Mouse (Mus musculus) megakaryocyte-erythroid progenitor cell, adult 5-6 weeks (primary cell): Measurements from ENCODE around the gene Actr3. TPM values are rescaled to one million over a fixed set of nuclear protein-coding genes. Genes with fewer than 3 reads are reported as not detected.

Experiments
- ATAC-seq: replicated peaks from 2 replicates; pipeline ENCODE4 v1.8.0; 2016; ENCODE audit warnings: mild to moderate bottlenecking, inconsistent platforms; ENCODE audit not compliant: severe bottlenecking, poor library complexity, low FRiP score, low TSS enrichment
- total RNA-seq, 2 experiments: library from RNA; stranded (forward) in 1 of 2; stranded (reverse) in 1 of 2; fragments of 200-1000, 215-1000 nt in 1 of 2; fragments of >200 nt in 1 of 2; fragmentation: Nextera tagmentation in 1 of 2; gene quantifications; 2 replicates each; pipeline ENCODE4 v1.2.3; 2014 to 2017

Gene Actr3
- total RNA-seq (2014; fragmentation: Nextera tagmentation) (137 and 149 TPM in 2 replicates), total RNA-seq (2017) (314 and 445 TPM in 2 replicates)

DNA sequence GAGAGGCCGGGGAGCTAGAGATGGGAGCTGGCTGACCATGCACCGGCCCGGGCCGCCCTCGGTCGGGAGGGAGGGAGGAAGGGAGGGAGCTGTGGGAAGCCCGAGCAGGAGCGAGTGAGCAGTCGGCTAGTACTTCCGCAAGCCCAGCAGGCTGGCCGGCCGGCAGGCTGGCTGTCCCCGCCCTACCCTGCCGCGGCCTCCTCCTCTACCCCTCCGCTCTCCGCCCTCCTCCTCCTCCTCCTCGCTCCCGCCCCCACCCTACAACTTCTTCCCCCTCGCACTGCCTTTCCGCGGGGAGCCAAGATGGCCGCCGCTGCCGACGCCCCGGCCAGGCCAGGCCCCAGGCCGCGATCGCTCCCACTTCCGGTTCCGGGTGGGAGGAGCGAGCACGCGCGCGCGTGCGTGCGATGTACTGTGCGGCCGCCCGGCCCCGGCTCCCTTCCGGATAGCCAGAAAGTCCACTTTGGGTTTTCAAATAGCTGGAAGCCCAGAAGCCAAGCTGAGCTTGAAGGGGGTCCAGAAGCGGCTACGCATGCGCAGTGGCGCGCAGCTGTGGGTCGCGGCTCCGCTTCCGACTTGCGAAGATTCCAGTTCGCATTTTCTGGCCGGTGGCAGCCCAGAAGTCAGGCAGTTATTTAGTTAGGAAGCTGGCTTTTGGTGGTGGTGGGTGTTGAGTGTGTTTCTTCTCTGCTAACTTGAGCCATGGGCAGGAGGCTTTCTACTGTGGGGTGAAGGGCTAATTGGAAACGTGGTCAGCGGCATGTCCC lies at the start of gene Actr3:
Actr3 (minus strand) TSS at position 359 of the 767 bp plus-strand sequence.
- peak; percentile 87 for ATAC-seq

DNA sequence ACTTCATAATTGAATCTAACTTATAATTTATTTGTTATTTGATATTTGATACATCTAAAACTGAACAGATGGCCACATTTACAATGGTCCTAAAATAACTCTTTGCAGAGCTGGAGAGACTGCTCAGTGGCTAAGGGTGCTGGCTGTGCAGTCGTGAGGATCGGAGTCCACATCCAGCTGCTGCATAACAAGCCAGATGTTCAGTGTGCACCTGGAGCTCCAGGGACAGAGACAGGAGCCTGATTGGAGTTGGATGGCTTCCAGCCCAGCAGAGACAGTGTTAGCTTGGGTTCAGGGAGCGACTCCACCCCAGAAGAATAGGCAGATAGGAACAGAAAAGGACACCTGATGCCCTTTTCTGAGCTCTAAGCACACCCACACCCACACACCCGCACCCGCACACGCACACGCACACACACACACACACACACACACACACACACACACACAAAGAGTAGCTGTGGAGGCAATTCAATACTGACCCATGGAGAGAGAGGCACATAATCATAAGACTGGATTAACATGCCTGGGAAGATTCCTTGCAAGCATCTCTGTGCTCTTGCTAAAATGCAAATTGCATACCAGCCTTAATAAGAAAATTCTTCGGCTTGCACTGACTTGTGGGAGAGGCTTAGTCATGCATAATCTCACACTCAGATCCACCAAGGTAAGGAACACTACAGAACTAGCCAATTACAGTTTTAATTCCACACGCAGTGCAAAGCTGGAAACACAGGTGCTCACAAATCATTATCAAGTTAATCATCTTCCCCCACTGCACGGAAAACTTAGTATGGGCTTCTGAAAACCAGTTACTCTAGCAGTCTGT lies 47.1 kb upstream of the Actr3 start:
- no peak for ATAC-seq

DNA sequence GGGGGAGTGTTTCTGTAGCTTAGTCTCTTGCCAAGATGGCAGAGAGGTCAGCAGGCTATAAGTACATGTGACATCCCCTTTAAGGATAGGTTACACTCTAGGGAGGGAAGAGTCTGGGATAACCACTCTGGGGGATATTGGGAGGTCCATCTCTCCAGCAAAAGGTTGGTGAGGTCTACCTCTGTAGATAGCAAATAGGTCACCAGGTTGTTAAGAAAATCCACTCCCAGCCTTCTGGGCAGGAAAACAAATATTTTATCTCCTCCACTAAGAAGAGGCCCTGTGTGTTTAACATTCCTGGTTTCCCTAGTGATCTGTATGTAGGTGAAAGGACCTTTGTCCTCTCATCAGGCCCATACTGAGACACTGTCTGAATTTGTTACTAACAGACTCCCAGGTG lies 46.3 kb upstream of the Actr3 start:
- ATAC-seq = no peak

DNA sequence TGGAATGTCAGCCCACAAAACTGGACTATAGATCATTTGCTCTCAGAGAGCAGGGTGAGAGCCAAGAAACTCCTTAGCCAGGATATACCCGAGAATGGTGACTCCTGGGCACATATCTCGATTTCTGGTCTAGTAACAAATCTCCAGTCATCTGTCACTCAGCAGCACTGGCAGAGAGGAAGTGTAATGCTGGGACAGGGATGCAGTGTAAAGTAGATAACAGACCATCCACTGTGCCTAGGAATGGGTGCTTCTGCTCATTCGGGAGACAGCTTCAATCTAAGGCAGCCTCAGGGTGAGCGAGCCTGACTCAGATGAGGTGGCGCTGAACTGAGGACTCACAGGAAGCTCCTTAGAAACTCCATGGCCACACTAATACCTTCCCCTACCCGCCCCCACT lies 43.1 kb upstream of the Actr3 start:
- no peak for ATAC-seq

DNA sequence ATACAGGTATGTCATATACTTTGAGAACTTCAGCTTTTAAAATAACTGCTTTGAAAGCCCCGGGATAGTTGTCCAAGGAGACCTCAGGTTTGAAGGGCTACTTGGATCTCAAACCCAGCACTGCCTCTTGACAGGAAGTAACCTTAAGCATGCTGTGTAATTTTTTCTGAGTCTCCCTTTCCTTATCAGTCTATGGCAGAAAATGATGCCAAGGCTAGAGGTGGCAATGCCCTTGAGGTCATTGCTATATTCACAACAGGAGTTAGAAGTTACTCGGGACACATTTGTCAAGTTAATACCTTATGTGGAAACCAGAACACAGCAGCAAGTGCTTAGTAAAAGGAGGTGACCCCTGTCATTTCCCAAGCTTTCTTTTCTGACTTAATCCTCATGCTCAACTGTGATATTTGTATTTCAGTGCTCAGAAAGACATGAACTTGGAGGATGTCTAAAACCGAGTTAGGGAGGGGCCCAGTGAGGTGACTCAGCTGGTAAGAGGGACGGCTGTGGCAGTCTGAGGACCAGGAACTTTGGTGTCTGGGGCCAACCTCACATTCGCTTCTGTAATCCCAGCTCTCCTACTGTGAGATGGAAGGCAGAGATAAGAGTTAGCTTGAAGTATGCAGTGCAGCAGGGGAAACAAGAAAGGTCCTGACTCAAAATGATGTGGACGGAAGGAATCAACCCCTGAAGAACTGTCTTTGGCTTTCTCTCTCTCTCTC lies 40.6 kb upstream of the Actr3 start:
- peak; percentile 81 for ATAC-seq

DNA sequence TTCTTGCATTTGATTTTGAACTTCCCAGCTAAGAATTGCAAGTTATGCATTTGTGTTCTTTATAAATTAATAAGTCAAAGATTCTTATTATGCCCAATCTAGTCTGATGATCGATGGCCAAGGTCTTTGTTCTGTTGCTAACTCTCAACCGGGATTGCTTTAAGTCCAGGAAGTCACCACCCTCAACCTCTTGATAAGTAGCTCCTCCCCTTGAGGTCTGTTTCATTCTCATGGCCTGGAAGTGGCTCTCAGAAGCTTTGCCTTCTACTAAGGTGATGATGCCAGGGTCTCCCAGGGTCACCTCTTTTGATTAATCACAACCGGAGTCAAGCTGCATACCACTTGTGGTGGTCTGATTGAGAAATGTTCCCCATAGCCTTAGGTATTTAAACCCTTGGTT lies 38.3 kb upstream of the Actr3 start:
- ATAC-seq = no peak

GRCm38 (mm10) chr1:125473126-125473666 lies 37.7 kb upstream of the Actr3 start:
- ATAC-seq = no peak

DNA sequence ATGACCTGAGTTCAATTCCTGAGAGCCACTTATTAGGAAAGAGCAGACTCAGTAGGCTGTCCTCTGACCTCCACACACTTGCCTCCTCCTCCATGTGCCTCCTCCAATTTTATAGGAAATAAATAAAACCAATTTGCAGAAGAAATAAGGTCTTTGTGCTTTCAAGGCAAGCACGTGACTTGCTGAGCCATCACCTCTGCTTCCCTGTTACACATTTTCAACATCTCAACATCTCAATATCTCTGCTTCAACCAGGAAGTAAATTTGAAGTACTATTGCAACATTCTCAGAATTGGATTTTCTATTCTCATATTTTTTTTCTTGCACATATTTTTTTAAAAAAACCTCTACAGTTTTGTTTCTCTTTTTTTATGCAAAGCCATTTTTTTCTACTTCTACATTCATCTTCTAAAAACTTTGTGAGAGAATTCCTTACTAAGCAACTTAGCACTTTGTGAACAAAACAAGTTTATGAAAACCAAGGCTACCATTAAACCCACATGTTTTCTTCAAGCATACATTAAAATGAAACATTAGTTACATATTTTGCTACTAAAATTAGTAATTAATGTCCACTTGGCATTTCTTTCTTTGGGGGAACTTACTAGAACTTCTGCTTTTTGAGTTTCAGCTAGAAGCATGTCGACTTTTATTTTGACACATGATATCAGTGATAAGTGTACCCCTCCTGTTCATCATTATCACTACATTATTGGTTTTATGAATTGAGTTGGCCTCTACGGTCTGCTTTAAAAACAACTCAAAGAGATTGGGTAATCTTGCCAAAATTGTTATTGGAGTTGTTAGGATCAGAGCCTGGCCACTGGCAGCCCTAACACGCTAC lies 35.5 kb upstream of the Actr3 start:
- ATAC-seq = no peak

GRCm38 (mm10) chr1:125467936-125468335 lies 32.4 kb upstream of the Actr3 start:
- ATAC-seq = peak; percentile 66

DNA sequence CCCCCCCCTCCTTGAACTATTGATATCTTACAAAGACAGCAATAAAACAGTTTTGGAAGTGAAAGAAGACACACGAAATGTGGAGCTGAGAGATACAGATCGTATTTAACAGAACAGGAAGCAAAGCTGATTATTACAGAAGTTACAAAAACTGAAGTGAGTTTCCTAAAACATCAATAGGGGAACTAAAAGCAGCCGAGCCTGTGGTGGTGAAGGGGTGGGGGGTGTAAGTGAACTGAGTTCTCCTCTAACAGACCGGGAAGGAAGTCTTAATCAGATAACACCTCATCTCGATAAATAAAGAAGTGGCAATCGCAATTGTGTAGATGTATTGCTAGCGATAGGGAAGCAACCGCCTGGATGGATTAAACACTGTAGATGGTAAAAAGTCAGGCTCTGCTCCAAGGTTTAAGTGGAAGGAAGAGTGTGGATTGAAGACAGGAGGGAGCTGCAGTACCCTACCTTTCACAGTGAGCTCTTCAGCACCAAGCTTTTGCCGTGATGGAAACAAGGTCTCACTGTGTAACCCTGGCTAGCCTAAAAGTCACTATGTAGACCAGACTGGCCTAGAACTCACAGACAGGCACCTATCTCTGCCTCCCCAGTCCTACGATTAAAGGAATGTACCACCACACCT lies 31.2 kb upstream of the Actr3 start:
- ATAC-seq = peak; percentile 66

DNA sequence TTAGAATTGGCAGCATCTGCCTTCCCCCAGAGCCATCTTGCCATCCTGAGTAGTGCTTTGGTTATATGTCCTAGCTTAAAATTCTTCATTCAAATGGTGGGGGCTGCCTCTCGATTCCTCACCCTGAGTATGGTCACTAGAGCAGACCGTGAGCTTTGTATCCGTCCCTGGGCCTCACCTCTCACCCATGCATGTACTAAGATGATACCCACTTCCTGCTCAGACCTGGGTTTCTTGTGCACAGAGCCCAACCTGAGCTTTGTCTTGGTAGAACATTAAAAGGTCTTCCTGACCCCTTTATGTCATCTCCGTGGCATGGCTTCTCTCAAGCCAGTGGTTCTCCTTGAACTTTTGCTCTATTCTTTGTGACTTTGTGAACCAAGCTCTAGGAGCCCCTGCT lies 28.5 kb upstream of the Actr3 start:
- no peak for ATAC-seq

GRCm38 (mm10) chr1:125463349-125463748 lies 27.8 kb upstream of the Actr3 start:
- ATAC-seq = no peak

- ATAC-seq = no peak
Measured at GRCm38 (mm10) chr1:125462917-125463316, 27.4 kb upstream of the Actr3 start.

DNA sequence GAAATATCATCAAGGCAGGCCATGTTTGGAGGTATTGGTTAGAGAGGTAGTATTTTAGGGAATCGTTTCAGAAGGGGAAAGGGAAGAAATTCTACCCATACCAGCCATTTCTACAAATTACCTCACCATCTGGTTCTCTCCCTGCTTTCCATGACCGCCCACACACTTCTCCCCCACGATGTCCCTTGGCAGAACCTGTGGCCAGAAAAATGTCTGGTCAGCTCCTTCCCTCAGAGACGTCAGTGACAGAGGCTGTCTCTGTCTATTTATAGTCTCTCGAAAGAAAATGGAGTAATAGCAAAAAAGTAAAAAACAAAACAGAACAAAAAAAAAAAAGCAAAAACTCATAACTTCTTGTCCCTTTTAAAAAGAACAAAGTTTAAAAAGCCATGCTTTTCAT lies 23.0 kb upstream of the Actr3 start:
- ATAC-seq = no peak

- ATAC-seq = no peak
Measured at GRCm38 (mm10) chr1:125455128-125455527, 19.6 kb upstream of the Actr3 start.

DNA sequence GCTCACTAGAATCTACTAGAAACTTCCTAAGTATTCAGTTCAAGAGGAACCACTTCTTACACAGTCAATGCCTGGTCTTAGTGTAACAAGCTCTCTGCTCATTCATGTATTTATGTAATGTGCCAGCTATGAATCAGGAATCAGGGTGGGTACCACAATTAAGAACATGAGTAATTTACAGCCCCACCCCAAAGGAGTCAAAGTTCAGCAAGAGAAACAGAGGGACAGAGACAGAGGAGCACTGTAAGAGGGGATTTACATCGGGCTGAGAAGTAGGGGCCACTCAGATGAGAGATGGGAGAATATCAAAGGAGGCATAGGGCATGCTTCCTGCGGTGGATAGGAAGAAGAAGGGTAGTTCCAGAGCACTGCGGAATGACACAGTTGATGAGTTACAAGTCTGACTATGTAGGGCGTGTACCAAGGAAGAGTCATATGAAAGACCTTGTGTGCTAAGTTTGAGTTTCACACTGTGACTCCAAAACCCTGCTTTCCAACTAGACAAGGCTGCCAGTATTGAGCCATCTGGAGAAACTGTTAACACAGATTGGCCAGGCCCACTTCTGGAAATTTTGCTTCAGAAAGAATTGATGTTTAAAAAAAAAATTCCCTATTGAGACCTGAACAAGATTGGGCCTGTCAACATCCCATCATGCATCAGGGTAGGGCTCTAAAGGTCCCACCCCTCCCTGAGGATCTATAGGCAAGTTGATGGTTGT lies 14.9 kb upstream of the Actr3 start:
- no peak for ATAC-seq

DNA sequence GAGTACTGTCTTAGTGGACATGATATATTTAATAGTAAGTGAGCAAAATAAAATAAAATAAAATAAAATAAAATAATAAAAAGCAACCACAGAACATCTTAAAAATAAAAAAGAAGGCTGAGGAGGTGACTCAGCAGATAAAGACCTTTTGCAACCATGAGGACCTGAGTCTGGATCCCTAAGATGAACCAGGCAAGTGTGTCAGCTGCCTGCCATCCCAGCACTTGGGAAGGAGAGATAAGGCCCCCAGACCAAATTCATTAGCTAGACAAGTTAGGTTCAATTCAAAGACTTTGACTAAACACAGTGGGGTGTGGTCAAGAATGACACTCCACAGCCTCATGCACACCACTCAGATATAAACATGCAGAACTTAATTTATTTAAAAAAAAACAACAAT lies 12.4 kb upstream of the Actr3 start:
- no peak for ATAC-seq

DNA sequence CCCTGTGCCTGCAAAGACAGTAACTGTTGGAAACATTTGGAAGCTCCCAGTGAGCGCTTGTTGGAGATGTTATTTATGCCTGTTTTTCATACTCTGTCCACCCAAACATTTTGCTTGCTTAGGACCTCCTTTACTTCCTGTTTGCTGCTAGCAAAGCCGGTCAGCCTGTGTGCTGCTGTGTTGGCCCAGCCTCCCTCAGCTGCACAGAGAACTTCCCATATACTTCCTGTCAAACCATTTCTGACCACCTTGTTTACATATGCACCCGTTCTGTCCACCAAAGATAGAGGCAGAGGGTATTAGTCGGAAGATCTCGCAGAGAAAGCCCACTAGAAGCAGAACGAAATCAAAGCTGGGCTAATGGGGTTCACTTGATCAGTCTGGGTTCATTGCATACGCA lies 6.2 kb upstream of the Actr3 start:
- peak; percentile 25; the same call in 1 of the 2 replicates for ATAC-seq
